Mouse (Mus musculus): Measurements from ENCODE around the gene Tbc1d8. TPM values are rescaled to one million over a fixed set of nuclear protein-coding genes. Genes with fewer than 3 reads are reported as not detected.
A peak's percentile ranks its signal among the peaks of the same experiment; 100 is the strongest.

Tbc1d8 gene
- total and polyA plus RNA-seq, 3 experiments, result 1.5 to 2.4 TPM; not detected in 1

- TF ChIP-seq RCOR1 (IDR thresholded peaks at IDR 0.05; ENCODE audit: low read depth, low read length) (0 out of 2 replicates have a peak, but pooled peaks have one; percentile 53), E2F4 (IDR thresholded peaks at IDR 0.05; ENCODE audit: borderline replicate concordance, low read depth, low read length) (no peak), GABPA (IDR thresholded peaks at IDR 0.05; ENCODE audit: low read depth, low read length) (no peak), SMC3 (IDR thresholded peaks at IDR 0.05; ENCODE audit: low read depth, low read length) (no peak), USF1 (IDR thresholded peaks at IDR 0.05; ENCODE audit: low read depth, low read length) (no peak)
- Histone ChIP-seq H3K9ac (ENCODE audit: control insufficient read depth, low read depth, low read length, poor library complexity, severe bottlenecking) (no peak overlapping the region), H3K4me3 (ENCODE audit: control insufficient read depth in 1 of 2, insufficient read depth in 1 of 2, low read depth in 2 of 2, low read length in 2 of 2) (no peak overlapping the region), H3K4me1 (ENCODE audit: control insufficient read depth in 1 of 2, insufficient read depth in 2 of 2, low read length in 2 of 2) (peaks cover 0 to 6% of the 10 kb centered on the region in 2 experiments; a peak in 2 of 4 replicates), H3K36me3 (ENCODE audit: control insufficient read depth in 1 of 2, insufficient read depth in 2 of 2, low read length in 2 of 2) (no peaks in the 10 kb centered on the region), H3K79me2 (ENCODE audit: control insufficient read depth, insufficient read depth, low read length, poor library complexity) (no peaks in the 10 kb centered on the region), H3K27me3 (ENCODE audit: control insufficient read depth in 1 of 2, insufficient read depth in 2 of 2, low read length in 2 of 2) (no peaks in the 10 kb centered on the region), H3K9me3 (replicated peaks; ENCODE audit: insufficient read depth, low read length) (no peaks in the 10 kb centered on the region), H3K27ac (ENCODE audit: control insufficient read depth, low read depth, low read length) (no peak overlapping the region)
- DNase-seq (ENCODE audit: low read depth, low spot score), result peak; percentile 30
Measured at GRCm38 (mm10) chr1:39379021-39379420, 99.5 kb downstream of the Tbc1d8 start.

- Histone ChIP-seq H3K27ac (ENCODE audit: control insufficient read depth, low read depth, low read length) (no peak overlapping the region), H3K79me2 (ENCODE audit: control insufficient read depth, insufficient read depth, low read length, poor library complexity) (no peaks in the 10 kb centered on the region), H3K36me3 (ENCODE audit: control insufficient read depth in 1 of 2, insufficient read depth in 2 of 2, low read length in 2 of 2) (no peaks in the 10 kb centered on the region), H3K4me1 (ENCODE audit: control insufficient read depth in 1 of 2, insufficient read depth in 2 of 2, low read length in 2 of 2) (peaks cover 0 to 6% of the 10 kb centered on the region in 2 experiments; a peak in 2 of 4 replicates), H3K9ac (ENCODE audit: control insufficient read depth, low read depth, low read length, poor library complexity, severe bottlenecking) (no peak overlapping the region), H3K27me3 (ENCODE audit: control insufficient read depth in 1 of 2, insufficient read depth in 2 of 2, low read length in 2 of 2) (no peaks in the 10 kb centered on the region), H3K9me3 (replicated peaks; ENCODE audit: insufficient read depth, low read length) (no peaks in the 10 kb centered on the region), H3K4me3 (ENCODE audit: control insufficient read depth in 1 of 2, insufficient read depth in 1 of 2, low read depth in 2 of 2, low read length in 2 of 2) (no peak overlapping the region)
- no peak for DNase-seq (ENCODE audit: low read depth, low spot score)
- TF ChIP-seq GABPA (IDR thresholded peaks at IDR 0.05; ENCODE audit: low read depth, low read length) (no peak), MAX (IDR thresholded peaks at IDR 0.05; ENCODE audit: low read length) (no peak), ZMIZ1 (IDR thresholded peaks at IDR 0.05; ENCODE audit: low read depth, low read length) (no peak), MAFK (IDR thresholded peaks at IDR 0.05; ENCODE audit: borderline replicate concordance, low read depth, low read length) (no peak), SIN3A (IDR thresholded peaks at IDR 0.05; ENCODE audit: low read length) (no peak), UBTF (IDR thresholded peaks at IDR 0.05; ENCODE audit: borderline replicate concordance, insufficient read depth, low read depth, low read length) (no peak), CHD2 (IDR thresholded peaks at IDR 0.05; ENCODE audit: low read length) (no peak), TCF12 (IDR thresholded peaks at IDR 0.05; ENCODE audit: low read depth, low read length) (no peak)
Measured at GRCm38 (mm10) chr1:39378540-39378939, 100.0 kb downstream of the Tbc1d8 start.

GRCm38 (mm10) chr1:39376726-39377240 lies 101.8 kb downstream of the Tbc1d8 start:
- TF ChIP-seq E2F4 (IDR thresholded peaks at IDR 0.05; ENCODE audit: borderline replicate concordance, low read depth, low read length) (no peak), POLR2AphosphoS5 (IDR thresholded peaks at IDR 0.05; ENCODE audit: borderline replicate concordance, low read depth, low read length) (0 out of 2 replicates have a peak, but pooled peaks have one; percentile 2)
- Histone ChIP-seq H3K27me3 (ENCODE audit: control insufficient read depth in 1 of 2, insufficient read depth in 2 of 2, low read length in 2 of 2) (no peaks in the 10 kb centered on the region), H3K79me2 (ENCODE audit: control insufficient read depth, insufficient read depth, low read length, poor library complexity) (no peaks in the 10 kb centered on the region), H3K9ac (ENCODE audit: control insufficient read depth, low read depth, low read length, poor library complexity, severe bottlenecking) (no peak overlapping the region), H3K4me1 (ENCODE audit: control insufficient read depth in 1 of 2, insufficient read depth in 2 of 2, low read length in 2 of 2) (peaks cover 0 to 6% of the 10 kb centered on the region in 2 experiments; a peak in 2 of 4 replicates), H3K9me3 (replicated peaks; ENCODE audit: insufficient read depth, low read length) (no peaks in the 10 kb centered on the region), H3K27ac (ENCODE audit: control insufficient read depth, low read depth, low read length) (no peak overlapping the region), H3K4me3 (ENCODE audit: control insufficient read depth in 1 of 2, insufficient read depth in 1 of 2, low read depth in 2 of 2, low read length in 2 of 2) (no peak overlapping the region), H3K36me3 (ENCODE audit: control insufficient read depth in 1 of 2, insufficient read depth in 2 of 2, low read length in 2 of 2) (no peaks in the 10 kb centered on the region; a peak in 2 of 4 replicates)
- DNase-seq (ENCODE audit: low read depth, low spot score), result no peak
